Mouse (Mus musculus) thymus, postnatal 25 days (tissue): ENCODE data around the gene Clgn.

Source experiments
- DNase-seq: peaks from one replicate; pipeline ENCODE4 v3.0.0; 2022

Gene Clgn

DNA sequence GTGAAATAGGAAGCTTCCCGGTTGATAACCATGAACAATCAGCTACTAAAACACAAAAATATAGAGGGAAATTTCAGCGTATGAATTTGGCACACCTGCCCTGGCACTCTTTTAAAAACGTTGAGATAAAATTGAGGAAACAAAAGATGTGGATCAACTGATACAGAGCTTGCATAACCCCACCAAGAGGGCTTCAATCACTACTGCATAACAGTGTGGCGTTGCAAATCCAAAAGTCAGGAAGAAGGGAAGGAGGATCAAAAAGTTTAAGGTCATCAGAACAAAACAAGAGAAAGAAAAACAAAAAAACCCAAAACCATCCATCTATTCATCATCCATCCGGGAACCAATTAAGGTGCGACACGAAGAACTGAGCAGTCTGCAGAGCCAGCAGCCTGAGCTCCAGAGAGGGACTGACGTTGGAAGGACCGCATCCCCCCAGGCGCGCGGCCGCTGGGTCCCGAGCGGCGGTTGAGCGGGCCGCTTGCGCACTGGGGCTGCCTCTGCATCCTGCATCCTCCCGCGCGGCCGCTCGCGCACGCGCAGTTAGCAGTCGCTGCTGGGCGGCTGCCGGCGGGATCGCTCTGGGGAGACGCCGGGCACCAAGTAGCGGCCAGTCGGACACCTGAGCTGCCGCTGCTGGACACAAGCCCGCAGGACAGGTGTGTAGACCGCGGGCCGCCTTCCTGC, at the start of gene Clgn:
TSS of gene Clgn (plus strand) at position 552 of the 690 bp plus-strand sequence.
- peak; percentile 37 for DNase-seq

DNA sequence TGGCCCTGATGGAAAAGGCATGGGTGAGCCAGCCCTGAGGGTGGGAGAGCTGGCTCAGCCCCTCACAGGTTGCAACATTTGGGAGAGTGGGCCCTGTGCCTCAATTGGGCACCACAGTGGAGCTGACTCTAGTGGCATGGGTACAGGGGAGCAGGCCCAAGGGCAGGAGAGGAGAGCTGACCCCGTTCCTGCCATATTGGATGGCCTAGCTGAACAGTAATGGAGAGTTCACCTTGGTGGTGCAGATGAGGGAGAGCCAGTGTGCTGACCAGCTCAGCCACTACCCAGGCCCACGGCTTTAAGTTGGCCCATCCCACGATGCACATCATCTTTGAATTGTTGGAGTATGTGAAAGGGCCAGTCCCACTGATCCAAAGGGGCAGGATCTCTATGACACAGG, 47.6 kb upstream of the Clgn start:
- no peak for DNase-seq

DNA sequence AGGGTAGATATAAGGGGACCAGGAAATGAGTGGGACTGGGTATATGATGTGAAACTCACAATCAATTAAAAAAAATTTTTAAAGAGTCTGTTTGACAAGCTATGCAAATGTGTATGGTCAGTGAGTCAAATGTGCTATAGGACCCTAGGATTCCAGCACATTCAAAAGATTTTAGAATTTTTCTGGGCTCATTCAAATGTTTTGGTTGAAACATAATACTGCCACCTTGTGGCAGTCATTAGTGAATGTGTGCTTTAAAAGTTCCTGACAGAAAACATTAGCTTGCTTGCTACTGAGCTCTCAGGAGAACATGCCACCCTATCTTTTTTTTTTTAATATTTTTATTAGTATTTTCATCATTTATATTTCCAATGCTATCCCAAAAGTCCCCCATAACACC, 47.0 kb upstream of the Clgn start:
- no peak for DNase-seq

DNA sequence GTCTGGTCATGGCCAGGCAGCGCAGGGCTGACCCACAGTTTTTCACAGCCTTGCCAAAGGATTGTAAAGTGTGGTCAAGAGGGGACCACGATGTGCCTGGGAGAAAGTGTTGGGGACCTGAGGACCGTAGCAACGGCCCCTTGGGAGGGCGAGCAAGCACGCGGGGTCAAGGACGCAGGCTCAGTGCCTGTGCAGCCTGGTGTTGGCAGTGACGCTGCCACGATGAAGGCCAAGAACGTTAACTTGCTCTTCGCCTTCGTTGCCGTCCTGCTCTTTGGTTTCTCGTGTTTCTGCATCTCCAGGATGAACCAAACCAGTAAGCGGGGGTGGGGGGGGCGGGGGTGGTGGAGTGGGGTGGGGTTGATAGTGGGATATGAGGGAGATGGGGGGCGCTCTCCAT, 41.4 kb upstream of the Clgn start, which contains the start of gene Mgat4d:
TSS of gene Mgat4d (plus strand) at position 209 of the 400 bp plus-strand sequence.
- no peak for DNase-seq

DNA sequence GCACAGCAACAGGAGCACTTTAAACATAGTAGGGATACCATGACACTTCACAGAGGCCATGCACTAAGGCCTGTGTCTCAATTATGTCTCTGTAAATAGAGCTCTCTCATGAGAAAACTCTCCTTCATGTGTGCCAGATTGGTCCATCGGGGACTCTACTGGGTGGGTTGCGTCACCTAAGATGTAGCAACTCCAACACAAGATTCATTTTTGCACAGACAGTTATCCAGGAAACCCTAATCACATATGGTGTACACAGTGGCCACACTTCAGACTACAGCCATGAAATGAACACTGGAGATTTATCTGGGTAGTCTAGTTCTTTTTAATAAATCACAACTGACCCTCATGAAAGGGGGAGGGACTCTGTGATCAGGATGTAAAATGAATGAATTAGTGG, 38.4 kb upstream of the Clgn start:
- no peak for DNase-seq

DNA sequence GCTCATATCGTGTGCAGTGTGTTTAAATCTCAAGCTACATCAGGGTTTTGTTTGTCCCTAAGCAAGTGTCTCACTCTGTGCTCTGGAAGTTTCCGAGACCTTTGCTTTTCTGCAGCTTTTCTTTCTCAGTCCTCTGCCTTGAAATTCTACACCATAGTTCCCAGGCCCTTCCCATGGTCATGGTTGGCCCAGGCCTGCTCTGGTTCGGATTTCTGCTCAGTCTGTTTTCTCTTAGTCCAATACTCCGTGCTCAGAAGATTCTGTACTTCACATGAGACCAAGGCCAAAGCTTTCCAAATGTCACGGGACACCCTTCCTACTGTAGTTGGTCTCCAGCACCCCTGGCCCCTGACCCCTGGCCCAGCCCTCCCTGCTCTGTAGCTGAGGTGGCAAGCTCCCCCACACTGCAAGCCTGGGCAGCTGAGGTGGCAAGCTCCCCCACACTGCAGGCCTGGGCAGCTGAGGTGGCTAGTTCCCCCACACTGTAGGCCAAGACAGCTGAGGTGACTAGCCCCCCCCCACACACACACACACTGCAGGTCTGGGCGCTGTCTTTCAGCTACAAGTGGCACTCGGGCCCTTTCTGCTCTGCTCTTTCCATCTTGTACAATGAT, 26.4 kb upstream of the Clgn start:
- no peak for DNase-seq

DNA sequence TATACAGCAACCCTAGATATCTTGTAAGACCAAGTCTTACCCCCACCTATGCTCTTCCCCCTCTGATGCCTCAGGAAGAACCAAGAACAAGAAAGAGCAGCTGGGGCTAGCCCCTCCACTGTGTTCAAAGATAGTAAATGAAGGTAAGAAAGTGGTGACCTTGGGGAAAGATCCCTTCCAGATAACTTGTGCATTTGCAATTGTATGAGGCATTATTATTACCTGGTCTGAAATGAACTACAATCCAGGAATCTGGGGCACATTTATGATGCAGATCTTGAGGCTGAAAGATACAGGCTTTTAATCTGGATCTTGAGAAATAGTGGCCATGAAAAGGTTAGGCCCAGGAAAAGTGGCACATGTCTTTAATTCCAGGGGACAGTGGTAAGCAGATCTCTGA, 12.4 kb upstream of the Clgn start:
- DNase-seq = no peak

DNA sequence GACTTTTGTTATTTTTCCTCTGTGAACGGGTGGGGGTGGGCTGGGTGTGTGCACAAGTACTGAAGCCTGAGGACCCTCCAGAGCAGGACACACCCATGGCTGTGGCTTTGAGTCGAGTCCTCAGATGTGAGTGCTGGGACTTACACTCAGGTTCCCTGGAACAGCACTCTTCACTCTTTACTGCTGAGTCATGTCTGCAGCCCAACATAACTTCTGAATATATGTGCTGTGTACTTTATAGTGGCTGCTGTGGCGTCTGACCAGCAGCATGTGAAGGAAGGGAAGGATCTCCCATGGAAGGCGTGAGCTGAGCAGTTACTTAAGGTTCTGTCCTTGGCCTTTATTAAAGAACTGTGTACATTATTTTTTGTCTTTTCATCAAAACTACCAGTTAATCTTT, 9.5 kb upstream of the Clgn start:
- DNase-seq = no peak

DNA sequence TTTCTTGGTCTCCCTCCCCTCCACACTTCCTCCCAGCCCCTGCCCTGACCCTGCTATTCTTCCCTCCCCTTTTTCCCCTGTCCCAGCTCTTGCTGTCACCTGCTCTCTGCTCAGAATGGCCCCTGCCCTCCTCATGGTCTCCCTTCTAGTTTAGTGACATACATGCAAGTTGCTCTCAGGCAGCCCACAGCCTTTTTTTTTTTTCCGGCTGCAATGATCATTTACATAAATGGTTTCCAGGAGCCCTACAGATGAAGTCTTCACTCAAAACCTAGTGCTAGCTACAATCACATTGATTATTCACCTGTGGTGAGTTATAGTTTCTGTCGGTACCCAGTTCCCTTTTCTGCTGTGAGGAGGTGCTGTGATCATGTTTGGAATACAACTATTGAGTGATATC, 8.7 kb upstream of the Clgn start:
- DNase-seq = no peak

DNA sequence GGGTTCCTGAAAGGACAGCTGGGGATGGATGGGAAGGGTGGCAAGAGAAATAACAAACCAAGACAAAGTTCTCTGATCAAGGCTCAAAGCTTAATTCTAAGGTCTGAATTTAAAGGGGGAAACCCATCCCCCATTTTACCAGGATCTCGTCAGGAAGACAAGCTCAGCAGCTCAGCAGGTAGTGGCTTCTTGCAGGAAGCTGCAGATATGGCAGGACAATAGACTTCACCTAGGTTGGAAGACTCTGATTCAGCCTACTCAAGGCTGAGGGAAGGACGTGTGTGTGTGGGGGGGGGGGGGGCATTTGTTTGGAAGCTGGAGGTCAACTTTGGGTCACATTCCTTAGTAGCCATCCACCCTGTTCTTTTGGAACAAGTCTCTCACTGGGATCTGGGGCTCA, 6.8 kb upstream of the Clgn start:
- no peak for DNase-seq

DNA sequence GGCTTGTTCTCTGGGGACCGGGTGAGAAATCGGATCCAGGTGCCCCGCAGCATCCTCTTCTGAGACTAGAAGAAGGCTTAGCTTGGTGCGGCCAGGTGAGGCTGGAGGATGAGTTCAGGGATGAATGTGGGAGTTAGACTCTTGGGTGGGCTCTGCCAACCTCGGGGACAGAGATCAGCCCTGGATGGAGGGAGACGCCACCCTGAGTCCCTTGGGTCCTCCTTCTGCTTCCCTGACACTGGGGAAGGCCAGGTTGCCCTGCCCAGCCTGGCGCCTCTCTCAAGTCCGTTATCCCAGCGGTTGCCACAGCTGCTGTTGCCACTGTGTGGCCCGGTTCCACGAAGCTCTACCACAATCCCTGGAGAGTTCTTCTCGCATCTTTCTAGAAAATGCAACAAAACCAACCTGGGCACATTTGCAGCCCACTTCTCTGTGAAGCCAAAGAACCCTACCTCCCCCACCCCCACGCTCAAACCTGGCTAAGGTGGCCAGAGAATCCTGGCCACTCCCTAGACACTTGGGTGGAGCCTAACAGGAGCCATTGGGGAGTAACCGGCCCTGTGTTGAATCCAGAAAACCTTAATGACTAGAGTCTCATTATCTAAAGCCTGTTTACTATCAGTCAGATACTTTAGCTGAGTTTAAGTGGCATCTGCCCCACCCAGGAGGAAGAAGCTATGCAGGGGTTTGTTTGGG, 487 bp downstream of the Clgn start:
- DNase-seq = no peak

DNA sequence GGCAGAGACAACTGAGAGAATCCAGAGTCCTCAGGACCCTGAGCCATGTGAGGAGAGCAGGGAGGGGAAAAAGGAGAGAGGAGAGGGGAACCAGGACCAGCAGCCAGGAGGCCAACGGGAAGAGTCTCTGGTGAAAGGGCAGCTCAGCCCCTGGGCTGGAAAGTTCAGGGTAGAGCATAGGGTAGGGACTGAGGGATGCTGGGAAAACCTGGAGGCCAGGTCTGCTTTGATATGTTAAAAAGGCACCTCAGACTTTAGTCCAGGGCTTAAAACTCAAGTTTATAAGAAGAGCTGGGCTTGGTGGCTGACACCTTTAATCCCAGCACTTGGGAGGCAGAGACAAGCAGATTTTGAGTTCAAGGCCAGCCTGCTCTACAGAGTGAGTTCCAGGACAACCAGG, 2.9 kb downstream of the Clgn start:
- no peak for DNase-seq

DNA sequence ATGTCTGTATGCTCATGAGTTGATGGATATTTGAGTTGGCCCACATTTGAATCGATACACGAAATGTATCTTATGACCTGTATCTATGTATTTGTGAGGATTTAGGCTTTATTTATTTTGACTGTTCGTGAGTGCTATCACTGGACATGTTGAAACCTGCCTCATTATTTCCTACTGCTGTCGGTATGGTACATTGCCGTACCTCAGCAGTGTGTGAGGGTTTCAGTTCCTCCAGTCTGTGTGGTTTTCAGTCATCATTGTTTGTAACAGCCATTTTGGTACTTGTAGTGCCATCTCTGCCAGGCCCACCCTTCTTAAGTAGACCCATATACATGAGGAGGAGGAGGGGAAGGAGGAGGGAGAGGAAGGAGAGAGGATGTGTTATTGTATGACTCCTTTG, 4.7 kb downstream of the Clgn start:
- no peak for DNase-seq

DNA sequence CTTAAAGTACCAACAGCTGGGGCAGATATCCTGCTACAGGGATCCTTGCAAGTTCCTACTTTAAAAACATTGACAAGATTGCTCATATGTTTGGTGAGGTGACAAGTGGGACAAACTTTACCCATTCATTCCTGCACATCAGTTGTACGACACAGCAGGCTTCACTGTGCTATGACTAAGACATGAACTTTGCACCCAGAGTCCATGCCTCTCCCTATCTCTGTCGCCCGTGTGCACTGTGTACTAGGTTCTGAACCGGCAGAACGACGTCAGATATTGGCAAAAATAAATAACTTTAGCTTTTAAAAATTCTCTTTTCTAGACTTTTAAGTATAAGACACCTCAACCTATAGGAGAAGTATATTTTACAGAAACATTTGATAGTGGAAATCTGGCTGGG, 7.0 kb downstream of the Clgn start:
- no peak for DNase-seq

DNA sequence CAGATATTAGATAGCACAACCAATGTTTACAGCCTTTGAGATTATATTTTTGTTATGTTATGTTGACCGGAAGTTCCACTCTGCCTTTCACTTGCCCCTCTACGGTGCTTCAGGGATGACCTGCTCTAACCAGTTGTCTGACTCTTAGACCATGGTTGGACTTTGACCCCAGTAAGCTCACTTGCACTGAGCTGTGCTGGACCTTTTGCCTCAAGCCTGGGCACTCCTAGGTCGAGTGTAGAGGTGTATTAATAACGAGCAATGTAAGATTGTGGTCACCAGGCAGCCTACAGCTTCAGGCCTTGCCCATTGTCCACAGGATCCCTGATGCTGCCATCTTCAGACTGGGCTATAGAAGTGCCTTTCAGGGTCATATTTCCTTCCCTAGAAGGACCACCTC, 8.1 kb downstream of the Clgn start:
- no peak for DNase-seq

DNA sequence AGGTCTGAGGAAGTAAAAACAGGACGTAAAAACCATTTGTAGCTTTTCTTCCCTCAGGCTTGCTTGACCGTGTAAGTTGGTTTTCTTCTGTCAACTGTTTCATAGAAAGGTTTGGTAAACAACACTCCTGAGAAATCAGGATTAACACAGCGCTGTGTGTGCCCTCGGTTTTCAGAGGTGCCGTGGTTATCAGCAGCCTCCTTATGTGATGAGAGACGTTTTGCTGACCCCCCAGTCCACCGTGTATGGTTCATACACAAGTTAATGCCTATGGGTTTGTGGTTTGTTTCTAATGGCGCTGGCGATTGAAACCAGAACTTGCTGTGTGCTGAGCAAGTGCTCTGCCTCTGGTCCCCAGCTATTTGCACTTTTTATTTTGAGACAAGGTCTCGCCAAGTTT, 15.9 kb downstream of the Clgn start:
- DNase-seq = no peak

DNA sequence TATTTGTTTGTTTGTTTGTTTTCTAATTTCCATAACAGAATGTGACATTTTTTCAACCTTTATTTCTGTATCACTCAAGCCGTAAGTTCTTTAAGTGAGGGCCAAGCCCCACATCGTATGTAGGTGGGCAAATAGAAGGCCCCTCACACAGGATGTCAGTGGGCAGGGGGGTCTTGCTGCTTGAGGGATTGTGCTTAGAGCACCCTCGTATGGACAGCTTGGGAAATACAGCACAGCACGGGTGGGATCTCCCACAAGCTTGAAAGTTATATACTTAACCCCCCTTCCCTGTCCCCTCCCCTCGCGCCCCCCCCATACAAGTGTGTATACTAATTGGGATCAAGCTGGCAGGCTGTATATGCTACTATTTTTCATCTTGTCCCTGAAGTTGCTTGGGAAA, 17.2 kb downstream of the Clgn start:
- DNase-seq = peak; percentile 2

DNA sequence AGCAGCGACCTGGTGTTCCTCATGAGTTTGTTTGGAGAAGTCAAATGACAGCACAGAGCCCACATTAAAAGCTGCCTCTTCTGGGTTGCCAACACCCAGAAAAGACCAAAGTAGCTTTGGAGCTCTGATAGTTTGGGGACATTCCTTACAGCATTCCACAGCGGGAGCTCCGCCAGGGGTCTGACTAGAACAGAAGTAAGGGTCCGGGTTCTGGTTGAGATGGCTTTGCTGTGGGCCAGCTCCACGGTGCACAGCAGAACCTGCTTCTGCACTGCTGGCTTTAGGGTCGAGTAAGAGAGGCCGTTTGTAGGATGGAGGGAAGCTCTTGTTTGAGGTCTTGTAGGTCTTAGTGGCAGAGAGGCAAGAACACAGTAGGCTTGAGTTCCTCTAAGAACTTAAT, 18.8 kb downstream of the Clgn start:
- DNase-seq = no peak

DNA sequence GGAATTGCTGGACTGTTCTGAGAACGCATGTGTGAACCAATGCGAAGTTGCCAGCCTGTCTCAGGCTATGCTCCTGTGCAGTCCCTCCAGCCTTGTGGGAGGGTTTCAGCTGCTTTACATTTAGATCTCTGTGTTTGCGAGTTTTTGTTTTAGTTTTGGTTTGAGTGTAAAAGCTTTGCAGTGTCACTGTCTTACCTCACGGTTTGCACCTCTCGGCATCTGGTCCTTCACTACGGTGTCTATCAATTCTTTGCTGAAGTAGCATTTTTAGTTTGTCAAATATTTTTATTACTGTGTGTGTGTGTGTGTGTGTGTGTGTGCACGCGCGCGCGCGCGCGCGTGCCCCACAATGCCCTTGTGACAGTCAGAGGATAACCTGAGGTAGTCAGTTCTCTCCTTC, 27.2 kb downstream of the Clgn start:
- no peak for DNase-seq

DNA sequence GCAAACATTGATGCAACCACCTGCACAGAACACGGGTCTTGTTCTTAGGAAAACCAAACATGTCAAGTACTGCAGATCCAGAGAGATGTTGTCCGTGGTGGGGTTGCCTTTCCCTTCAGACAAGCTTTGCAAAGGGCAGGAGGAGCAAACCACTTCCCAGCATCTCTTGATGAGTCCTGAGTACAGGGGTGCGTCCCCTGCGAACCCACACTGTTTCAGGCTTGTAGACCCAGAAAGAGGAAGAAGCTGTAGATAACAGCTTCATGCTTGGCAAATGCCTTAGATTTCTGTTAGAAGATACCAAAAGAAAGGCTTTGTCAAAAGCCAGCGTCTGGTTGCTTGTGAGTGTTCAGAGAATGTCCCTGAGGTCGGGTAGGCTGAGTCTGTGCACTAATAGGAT, 28.3 kb downstream of the Clgn start:
- DNase-seq = no peak

DNA sequence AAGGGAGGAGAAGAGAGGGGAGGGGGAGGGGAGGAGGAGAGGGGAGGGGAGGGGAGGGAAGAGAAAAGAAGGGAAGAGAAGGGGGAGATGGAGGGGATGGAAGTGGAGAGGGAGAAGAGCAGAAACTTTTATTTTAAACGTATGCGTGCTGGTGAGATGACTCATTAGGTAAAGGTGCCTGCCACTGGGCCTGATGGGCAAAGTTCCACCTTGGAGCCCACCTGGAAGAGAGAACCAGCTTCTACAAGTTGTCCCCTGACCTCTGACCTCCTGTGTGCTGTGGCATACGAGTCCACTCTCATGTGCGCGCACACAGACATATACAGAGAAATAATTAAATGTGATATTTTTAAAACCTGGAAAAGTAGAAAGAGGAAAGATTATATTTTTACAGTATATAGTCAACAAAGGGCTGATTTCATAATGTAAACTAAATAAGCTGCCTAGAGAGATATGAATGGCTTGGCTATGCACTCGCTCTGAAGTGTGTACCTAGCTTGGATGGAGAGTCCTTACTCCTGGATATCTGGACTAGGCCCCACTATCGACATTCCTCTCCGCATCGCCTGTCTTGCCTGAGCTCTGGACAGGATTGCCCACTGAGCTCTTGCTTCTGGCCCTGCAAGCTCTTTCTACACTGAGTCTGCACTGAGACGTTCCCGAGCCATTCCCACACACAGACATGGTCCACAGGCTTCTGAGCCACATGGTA, 29.3 kb downstream of the Clgn start:
- no peak for DNase-seq

DNA sequence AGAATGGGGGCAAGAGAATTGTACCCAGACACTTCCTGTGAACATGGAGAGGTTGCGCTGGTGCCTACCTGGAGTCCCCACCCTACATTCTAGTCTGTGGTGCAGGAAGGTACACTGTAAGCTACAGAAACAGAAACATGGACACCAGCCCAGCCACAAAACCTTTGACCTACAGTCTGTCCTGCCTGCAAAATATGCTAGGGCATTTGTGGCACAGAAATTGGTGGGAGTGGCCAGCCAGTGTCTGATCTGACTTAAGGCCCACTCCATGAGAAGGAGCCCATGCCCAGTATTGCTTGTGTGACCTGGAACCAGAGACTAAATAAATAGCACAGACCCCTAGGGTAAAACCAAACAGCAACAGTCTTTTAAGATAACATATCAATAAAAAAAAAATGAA, 31.7 kb downstream of the Clgn start:
- DNase-seq = no peak

DNA sequence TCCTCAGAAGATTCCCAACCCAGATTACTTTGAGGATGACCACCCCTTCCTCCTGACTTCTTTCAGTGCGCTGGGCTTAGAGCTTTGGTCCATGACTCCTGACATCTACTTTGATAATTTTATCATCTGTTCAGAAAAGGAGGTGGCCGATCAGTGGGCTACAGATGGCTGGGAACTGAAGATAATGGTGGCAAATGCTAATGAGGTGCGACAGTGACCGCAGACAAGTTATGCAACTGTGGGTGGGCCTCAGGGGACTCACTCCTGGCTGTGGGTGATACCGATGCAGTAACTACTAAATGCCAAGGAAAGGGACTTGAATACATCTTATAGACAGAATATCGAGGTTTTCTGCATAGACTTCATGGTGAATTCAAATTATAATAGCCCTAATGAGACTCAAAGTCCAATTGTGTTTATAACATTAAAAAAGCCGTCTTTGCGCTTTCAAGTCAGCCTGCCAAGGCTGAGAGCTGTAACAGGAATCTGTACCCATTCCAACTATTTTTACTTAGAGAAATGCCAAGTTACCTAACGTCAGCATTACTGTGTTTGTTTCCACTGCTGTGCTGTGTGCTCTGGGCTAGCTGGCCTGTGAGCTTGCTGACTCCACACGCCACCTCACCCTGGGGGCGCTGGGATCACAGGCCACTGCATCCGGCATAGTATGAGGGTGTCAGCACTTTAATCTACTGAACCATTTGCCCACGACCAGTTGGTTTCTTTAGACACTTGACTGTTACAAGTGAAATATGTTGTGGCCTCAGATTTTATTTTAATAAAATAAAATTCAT, 33.6 kb downstream of the Clgn start:
- DNase-seq = no peak
